ENCODE assay signal across 8 mouse cellular contexts in the genomic region with DNA sequence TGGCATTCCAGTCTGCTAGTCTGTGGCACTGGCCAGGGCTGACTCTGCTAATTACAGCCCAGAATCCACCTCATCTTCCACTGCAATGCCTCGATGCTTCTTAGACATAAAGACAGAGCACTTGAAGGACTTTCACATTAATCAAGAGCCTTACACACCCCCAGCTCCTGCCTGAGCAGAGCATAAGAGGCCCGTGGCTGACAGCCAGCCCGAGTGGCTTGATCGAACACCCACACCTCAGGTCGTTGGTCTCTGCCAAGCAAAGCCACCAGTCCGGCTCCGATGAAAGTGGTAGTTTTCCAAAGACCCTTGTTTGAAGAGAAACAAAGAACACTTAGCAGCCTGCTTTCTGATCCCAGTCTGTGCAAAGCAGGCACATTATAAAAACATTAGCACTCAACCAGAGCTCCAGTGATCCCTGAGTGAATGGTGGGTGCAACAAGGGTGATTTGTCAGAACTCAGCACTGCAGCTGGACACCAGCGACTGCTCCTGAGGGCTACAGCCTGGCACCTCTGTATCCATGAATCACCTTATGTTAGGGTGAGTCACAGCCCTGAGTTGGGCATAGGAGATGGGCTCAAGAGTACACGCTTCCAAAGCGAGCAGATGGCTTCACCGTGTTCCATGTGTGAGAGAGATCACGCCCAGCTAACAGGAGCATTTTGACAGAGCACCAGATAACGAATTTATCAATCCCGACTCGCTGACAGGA.
DNase-seq lines count a peak whose midpoint lies in the region; ATAC-seq and TF ChIP-seq lines count a peak whose summit lies in the region.

No protein-coding gene starts in this region.

- no peaks in the 10 kb centered on the region for H3K4me1 ChIP-seq in kidney, postnatal 0 days (replicated peaks; ENCODE audit: insufficient read depth, low read length)
- peaks cover 8% of the 10 kb centered on the region for H3K4me1 ChIP-seq in forebrain, embryonic 13.5 days
- H3K4me1 ChIP-seq in lung, embryonic 15.5 days: peaks cover 9% of the 10 kb centered on the region

- H3K27ac ChIP-seq in kidney, postnatal 0 days: no peak overlapping the region
- peak overlapping the region; percentile 68 for H3K27ac ChIP-seq in forebrain, embryonic 13.5 days
- peak overlapping the region; percentile 2 for H3K27ac ChIP-seq in lung, embryonic 15.5 days

- WGBS in kidney, postnatal 0 days: 37% methylated on average over 15 of the region's 15 CpGs
- 37% methylated on average over 15 of the region's 15 CpGs for WGBS in forebrain, embryonic 13.5 days
- WGBS in lung, embryonic 15.5 days: 13% methylated on average over 15 of the region's 15 CpGs

- peak; percentile 52 for DNase-seq in kidney, postnatal 0 days (ENCODE audit: low spot score)
- DNase-seq in kidney, adult 8-10 months: no peak
- DNase-seq in brain, embryonic 18.5 days (ENCODE audit: low read depth, low spot score): peak; percentile 47
- DNase-seq in urinary bladder, postnatal 36 days (ENCODE audit: low spot score in 2 of 2): no peak
- DNase-seq in thymus, postnatal 36 days: no peak
- DNase-seq in ovary, postnatal 36 days (ENCODE audit: low spot score): no peak

- H3K9me3 ChIP-seq in kidney, postnatal 0 days (replicated peaks; ENCODE audit: low read length): no peaks in the 10 kb centered on the region
- H3K9me3 ChIP-seq in forebrain, embryonic 13.5 days (replicated peaks): no peaks in the 10 kb centered on the region
- no peaks in the 10 kb centered on the region for H3K9me3 ChIP-seq in lung, embryonic 15.5 days

- 0 out of 2 replicates have a peak, but pooled peaks have one; percentile 40 for ATAC-seq in kidney, postnatal 0 days (replicated peaks; ENCODE audit: low FRiP score, low read depth)
- ATAC-seq in forebrain, embryonic 13.5 days: peak; percentile 85
- ATAC-seq in lung, embryonic 15.5 days (ENCODE audit: borderline replicate concordance, extremely low read depth, low FRiP score, low TSS enrichment): no peak

- TF ChIP-seq CTCF in kidney, postnatal 0 days (IDR thresholded peaks at IDR 0.05; ENCODE audit: low read depth): no peak

- H3K27me3 ChIP-seq in kidney, postnatal 0 days (ENCODE audit: insufficient read depth, low read length): no peaks in the 10 kb centered on the region
- no peaks in the 10 kb centered on the region for H3K27me3 ChIP-seq in forebrain, embryonic 13.5 days
- H3K27me3 ChIP-seq in lung, embryonic 15.5 days: no peaks in the 10 kb centered on the region

- no peak overlapping the region for H3K4me3 ChIP-seq in kidney, postnatal 0 days (replicated peaks; ENCODE audit: low read depth, low read length)
- no peak overlapping the region for H3K4me3 ChIP-seq in forebrain, embryonic 13.5 days
- H3K4me3 ChIP-seq in lung, embryonic 15.5 days: no peak overlapping the region

- H3K9ac ChIP-seq in kidney, postnatal 0 days (ENCODE audit: low read depth, low read length): no peak overlapping the region
- H3K9ac ChIP-seq in forebrain, embryonic 13.5 days: no peak overlapping the region
- no peak overlapping the region for H3K9ac ChIP-seq in lung, embryonic 15.5 days

- no peaks in the 10 kb centered on the region for H3K36me3 ChIP-seq in kidney, postnatal 0 days (ENCODE audit: insufficient read depth, low read length)
- no peaks in the 10 kb centered on the region for H3K36me3 ChIP-seq in forebrain, embryonic 13.5 days (ENCODE audit: poor library complexity, severe bottlenecking)
- no peaks in the 10 kb centered on the region for H3K36me3 ChIP-seq in lung, embryonic 15.5 days

- H3K4me2 ChIP-seq in kidney, postnatal 0 days (ENCODE audit: low read length): peak overlapping the region; percentile 25; the same call in 1 of the 2 replicates
- H3K4me2 ChIP-seq in forebrain, embryonic 13.5 days: no peak overlapping the region
- H3K4me2 ChIP-seq in lung, embryonic 15.5 days: peak overlapping the region; percentile 13; the same call in 1 of the 2 replicates

Comparison
In these comparisons a context has a peak if more than half of its experiments do, and no peak if none do; other contexts are left out.
1. DNase-seq: peak in kidney, postnatal 0 days (single experiment) and brain, embryonic 18.5 days (single experiment); none in kidney, adult 8-10 months (0 of 2), urinary bladder, postnatal 36 days (0 of 2), thymus, postnatal 36 days (0 of 2) and ovary, postnatal 36 days (single experiment).